Mouse (Mus musculus): ENCODE results near the gene Hist1h2bl.

GRCm38 (mm10) chr13:21751827-21752226 is 35.9 kb upstream of the Hist1h2bl start:
- TF ChIP-seq CTCF (IDR thresholded peaks at IDR 0.05; ENCODE audit: low read depth, low read length) (no peak), POLR2A (IDR thresholded peaks at IDR 0.05; ENCODE audit: extremely low read depth, insufficient read depth, low read length) (no peak)
